Mouse (Mus musculus): ENCODE results near the gene Eya3.

GRCm38 (mm10) chr4:132647439-132647838 lies 8.7 kb downstream of the Eya3 start:
- TF ChIP-seq POLR2A (IDR thresholded peaks at IDR 0.05; ENCODE audit: insufficient read depth, low read depth, low read length) (no peak), CTCF (IDR thresholded peaks at IDR 0.05) (no peak), EP300 (IDR thresholded peaks at IDR 0.05; ENCODE audit: insufficient read depth, low read depth, low read length) (no peak)
